Mouse (Mus musculus) heart, adult 11 months (tissue): ENCODE data around the gene Pdrg1.
A peak's percentile ranks its signal among the peaks of the same experiment; 100 is the strongest.

ENCODE experiments used
- DNase-seq: peaks from one replicate; pipeline ENCODE4 v3.0.0; 2022

Pdrg1 gene

DNA sequence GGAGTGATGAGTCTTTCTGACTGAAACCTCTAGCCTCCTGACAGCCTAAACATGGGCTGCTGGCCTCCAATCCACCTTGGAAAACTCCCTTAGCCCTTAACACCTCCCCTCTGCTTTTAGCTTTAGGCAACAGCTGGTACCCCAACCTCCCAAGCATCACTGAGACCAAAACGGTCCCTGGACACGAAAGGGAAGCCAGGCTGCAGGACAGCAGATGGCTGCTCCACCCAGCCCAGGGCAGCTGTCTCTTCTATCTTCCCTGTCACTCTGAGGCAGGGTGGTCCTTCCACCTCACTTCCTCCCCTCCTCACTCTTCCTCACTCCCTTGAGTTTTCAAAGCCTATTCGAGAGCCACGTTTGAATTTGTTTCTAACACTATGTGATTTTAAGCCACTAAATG is 15.2 kb upstream of the Pdrg1 start:
- DNase-seq, result no peak

DNA sequence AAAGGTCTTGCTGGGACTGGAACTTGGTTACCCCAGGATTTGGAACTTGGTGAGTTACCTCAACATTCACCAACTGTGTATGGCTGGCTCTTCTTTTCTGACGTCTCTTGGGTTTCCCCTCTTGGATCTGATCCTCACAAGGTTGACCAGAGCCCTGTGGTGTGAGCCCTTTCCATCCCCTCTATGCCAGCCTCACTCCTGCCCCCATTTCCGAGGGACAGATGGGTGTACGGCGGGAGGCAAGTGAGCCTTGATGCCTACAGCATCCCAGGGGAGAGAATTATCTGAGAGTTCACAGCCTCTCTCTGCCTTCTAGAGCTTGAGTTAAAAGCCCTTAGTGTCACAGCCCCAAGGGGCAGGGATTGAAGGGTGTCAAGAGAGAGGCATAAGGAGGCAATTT is 12.3 kb upstream of the Pdrg1 start:
- DNase-seq, result no peak

GRCm38 (mm10) chr2:153026052-153026451 is 10.8 kb upstream of the Pdrg1 start:
- no peak for DNase-seq

DNA sequence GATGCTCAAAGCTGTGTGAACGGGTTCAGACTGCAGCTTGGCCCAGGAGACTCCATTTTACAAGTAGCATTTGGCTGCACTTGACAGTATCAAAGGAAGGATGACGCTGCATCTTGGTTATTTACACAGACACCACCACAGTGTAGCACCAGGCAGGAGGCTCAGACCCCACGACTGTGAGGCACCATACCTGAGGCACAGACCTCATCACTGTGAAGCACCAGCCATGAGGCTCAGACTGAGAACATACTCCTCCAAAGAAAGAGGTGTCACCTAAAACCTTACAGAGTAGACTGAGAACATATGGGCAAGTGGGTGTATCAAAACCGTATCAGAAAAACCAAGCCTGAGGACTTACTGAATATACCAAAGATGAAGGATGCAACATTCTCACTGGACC is 7.6 kb upstream of the Pdrg1 start:
- DNase-seq, result no peak

DNA sequence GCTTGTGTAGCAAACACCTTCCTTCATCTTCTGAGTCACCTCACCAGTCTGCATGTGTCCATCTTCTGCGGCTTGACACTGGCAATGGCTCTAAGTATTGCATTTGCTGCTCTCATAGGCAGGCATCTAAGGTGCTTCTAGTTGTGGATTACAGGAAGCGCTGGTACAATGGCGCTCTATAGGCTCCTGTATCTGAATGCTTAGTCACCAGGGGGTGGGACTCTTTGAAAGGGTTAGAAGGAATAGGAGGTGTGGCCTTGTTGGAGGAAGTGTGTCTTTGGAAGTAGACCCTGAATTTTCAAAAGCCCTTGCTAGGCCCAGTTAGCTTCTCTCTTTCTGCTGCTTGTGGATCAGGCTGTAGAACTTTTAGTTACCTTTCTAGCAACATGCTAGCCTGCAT is 5.9 kb upstream of the Pdrg1 start:
- DNase-seq, result no peak

DNA sequence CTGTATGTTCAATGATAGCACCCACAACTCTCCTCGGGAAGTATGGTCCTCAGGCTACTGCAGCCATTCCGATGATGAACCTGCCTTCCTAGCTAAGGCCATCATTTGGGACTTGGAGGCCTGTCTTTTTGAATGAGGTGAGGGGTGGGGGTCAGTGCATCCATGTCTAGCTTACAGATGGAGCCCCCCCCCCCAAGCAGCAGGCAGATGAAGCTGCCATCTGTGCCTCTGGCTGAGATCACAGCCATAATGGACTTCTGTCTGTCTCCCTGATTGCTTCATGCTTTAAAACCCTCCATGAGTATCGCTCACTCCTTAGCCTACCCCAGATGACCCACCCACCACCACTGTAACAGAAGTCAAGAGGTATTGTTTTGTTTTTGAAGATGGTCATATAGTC is 4.1 kb upstream of the Pdrg1 start:
- DNase-seq, result no peak

- no peak for DNase-seq
Measured at GRCm38 (mm10) chr2:153016786-153017185, 1.6 kb upstream of the Pdrg1 start.

- DNase-seq, result no peak
Measured at GRCm38 (mm10) chr2:153015804-153016203, 577 bp upstream of the Pdrg1 start.

DNA sequence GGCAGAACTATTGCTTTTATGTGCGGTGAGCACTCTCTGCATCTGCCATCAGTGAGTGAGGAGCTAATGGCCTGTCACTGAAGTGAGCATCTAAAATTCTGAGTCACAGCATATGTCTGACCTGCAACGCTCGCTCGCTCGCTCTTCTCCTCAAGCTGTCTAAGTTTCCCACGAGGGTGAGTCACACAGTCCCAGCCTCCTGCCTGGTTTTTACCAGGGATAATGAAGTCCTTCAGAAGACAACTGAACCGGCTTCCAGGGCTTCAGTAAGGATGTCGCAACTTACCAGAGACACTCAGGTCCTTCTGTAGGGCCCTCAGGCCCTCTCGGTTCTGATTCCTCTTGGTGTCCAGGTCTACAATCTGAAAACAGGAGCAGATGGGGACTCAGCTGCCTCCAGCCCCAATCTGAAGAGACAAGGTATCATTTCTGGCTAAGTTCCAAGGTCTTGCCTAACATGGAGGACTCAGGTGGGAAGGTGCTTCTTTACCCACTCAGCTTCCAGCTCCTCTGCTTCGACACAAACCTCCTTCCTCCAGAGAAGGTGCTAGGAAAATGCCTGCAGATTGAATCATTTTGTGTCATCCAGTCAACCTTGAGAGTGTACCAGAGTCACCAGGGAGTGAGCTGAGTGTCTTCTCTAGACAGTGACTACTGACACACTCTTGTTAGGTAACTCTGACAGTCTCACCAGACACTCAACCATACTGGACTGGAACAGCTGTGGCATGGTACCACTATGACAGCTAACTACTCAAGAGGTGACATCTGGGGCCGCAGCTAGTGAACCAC is 1.3 kb downstream of the Pdrg1 start:
- DNase-seq, result no peak

DNA sequence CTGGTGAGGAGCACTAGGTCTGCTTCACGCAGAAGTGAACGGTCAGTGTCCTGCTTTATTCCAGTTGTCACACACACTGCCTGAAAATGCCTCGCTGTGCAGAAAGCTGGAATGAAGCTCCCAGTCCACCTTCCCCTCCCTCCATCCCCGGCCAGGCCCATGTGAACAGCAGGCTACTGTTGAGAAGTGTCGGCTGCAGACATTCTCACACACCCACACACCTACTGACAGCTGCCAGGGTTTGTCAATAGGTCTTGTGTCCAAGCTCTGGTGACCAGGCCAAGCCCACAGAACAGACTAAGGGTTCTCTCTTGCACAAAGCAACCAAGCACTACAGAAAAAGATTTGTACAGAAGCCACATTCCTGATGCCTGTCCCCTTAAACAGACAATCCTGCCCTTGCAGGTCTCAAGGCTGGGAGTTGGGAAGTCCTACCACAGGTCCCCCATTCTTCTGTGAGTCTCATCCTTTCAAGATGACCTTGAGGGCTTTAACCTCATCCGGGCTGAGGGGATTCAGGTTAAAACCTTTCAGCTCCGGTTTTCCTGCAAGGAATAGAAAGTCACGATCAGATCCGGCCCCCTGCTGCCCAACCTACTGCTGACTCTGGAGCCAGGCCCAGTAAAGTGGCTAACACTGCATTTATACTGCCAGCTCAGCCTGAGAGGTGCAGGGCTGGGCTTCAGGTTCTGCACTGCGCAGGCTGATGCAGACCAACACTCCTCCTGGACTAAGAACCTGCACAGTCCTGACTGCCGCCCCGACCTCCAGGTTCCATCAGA is 5.8 kb downstream of the Pdrg1 start:
- DNase-seq, result no peak

DNA sequence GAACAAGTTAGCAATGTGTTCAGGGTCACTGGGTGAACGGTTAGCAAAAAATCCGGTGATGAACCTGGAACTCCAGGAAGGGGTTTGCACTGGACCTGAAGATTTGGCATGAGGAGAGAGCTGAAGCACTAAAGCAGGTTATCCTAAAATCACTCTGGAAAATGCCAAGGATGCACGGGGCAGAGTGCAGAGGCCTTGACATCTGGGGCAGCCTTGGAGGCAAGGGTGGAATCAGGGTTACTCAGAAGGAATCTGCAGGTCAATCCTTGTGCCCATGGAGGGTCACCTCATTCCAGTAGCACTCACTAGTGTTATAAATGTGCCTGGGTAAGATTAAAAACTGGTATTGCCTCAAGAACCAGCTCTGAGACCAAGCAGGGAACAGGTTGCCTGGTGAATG is 9.2 kb downstream of the Pdrg1 start:
- no peak for DNase-seq

DNA sequence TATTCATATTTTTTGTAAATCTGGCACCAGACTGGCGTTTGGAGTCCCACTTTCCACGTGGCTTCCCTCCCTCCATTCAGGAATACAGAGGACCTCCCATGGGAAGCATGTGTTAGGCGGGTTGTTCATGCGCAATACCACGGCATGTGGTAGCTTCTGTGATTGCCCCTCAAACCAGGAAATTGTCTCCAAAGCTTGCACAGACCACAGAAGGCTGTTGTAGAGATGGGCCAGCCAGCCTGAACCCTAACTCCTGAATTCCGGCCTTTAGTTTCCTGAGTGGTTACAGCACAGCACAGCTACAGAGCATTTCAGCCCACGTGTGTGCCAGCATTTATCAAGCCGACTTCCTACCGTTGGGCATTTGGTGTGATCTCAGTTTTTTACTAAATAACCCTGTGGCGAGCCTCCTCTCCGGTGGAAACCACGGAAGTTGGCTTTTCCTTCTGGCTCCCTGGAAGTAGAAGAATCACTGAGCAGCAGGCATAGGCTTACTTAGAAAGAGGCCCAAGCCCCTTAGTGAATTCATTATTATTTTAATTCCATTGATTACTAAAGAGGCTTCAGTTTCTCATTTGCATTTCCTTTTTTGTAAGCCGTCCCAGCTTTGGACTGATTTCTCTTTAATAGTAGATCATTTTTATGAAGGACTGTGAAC is 11.4 kb downstream of the Pdrg1 start:
- no peak for DNase-seq

GRCm38 (mm10) chr2:153002492-153003248 is 12.6 kb downstream of the Pdrg1 start:
- no peak for DNase-seq

- no peak for DNase-seq
Measured at GRCm38 (mm10) chr2:152997046-152997445, 18.2 kb downstream of the Pdrg1 start.

DNA sequence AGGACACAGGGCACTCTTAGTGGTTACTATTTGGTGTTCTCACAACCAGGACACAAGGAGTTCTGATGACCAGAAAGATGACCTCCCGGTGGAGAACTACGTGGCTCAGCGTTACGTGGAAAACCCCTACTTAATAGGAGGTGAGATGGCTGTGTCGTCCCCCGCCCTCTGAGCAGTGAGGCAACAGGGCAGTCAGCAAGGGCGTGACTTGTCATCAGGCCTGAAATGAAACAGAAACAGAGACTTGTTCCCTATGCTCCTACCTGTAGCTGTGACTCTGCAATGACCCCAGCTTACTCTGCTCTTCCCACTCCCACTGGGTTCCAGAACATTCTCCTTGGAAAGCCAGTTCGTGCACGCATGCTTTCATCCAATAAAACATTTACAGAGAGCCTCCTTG is 23.7 kb downstream of the Pdrg1 start:
- no peak for DNase-seq

DNA sequence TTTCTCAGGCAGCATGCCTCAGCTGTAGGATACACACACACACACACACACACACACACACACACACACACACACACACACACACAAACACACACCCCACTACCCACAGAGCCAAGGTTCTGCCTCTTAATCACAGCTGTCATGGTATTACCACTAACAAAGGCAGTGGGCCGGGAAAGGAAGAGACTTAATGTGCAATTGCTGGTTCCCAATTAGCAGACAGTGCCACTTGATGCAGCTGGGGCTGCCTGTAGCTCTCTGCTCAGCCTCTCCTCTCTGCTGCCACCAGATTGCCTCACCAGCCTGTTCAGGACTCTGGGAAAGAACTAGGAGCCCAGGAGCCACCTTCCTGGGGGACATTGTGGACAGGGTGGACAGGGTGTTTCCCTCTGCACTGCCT is 29.6 kb downstream of the Pdrg1 start:
- no peak for DNase-seq

- no peak for DNase-seq
Measured at GRCm38 (mm10) chr2:152976991-152977390, 38.2 kb downstream of the Pdrg1 start.

- DNase-seq, result no peak
Measured at GRCm38 (mm10) chr2:152965555-152965954, 49.7 kb downstream of the Pdrg1 start.

- DNase-seq, result peak; percentile 98
Measured at GRCm38 (mm10) chr2:152962091-152962793, 53.0 kb downstream of the Pdrg1 start, which contains the start of gene Ttll9. Ttll9 (plus strand) TSS chr2:152962485.
